Mouse (Mus musculus) G1E (cell line): ENCODE data around the gene Tln1.

Experiments used
- CTCF ChIP-seq: IDR thresholded peaks from 2 replicates; pipeline ENCODE4 v1.5.1; 2012; ENCODE audit warnings: low read depth, low read length, inconsistent platforms, mixed read lengths
- GATA1 ChIP-seq: IDR thresholded peaks from 2 replicates; pipeline ENCODE4 v1.6.1; 2012; ENCODE audit warnings: borderline replicate concordance, low read length, inconsistent platforms, mixed read lengths
- GATA2 ChIP-seq: IDR thresholded peaks from 2 replicates; pipeline ENCODE4 v1.6.1; 2012; ENCODE audit warnings: low read depth, low read length, inconsistent platforms, borderline replicate concordance
- TAL1 ChIP-seq: conservative IDR thresholded peaks from 2 replicates; pipeline ENCODE4 v1.6.1; 2012; ENCODE audit warnings: low read depth, low read length, inconsistent platforms, mixed read lengths

GRCm38 (mm10) chr4:43575356-43575755 is 12.9 kb upstream of the Tln1 start:
- no peak for TF ChIP-seq CTCF
- TF ChIP-seq TAL1, result no peak
- no peak for TF ChIP-seq GATA2
- no peak for TF ChIP-seq GATA1
